Mouse (Mus musculus): ENCODE data around the gene Rbm20. TPM values are rescaled to one million over a fixed set of nuclear protein-coding genes. Genes with fewer than 3 reads are reported as not detected.
A peak's percentile ranks its signal among the peaks of the same experiment; 100 is the strongest.

Rbm20 gene
- polyA plus RNA-seq, 1 experiment from 2014 or later: 2.5 TPM

GRCm38 (mm10) chr19:53796020-53796419, 118.9 kb downstream of the Rbm20 start:
- ATAC-seq (replicated peaks; ENCODE audit: low FRiP score, low read depth) (no peak), DNase-seq (ENCODE audit: low spot score) (no peak)
- Histone ChIP-seq H3K4me3 (replicated peaks; ENCODE audit: low read depth, low read length) (no peak overlapping the region), H3K4me1 (replicated peaks; ENCODE audit: insufficient read depth, low read length) (0 out of 2 replicates have a peak, but pooled peaks cover 14% of the 10 kb centered on the region), H3K27me3 (ENCODE audit: insufficient read depth, low read length) (no peaks in the 10 kb centered on the region), H3K27ac (no peak overlapping the region), H3K9me3 (replicated peaks; ENCODE audit: low read length) (no peaks in the 10 kb centered on the region), H3K9ac (ENCODE audit: low read depth, low read length) (0 out of 2 replicates have a peak overlapping the region, but pooled peaks have one; percentile 3), H3K4me2 (ENCODE audit: low read length) (no peak overlapping the region), H3K36me3 (ENCODE audit: insufficient read depth, low read length) (no peaks in the 10 kb centered on the region)
- TF ChIP-seq CTCF (IDR thresholded peaks at IDR 0.05; ENCODE audit: low read depth): no peak
- WGBS: 59% methylated on average over 5 of the region's 5 CpGs

GRCm38 (mm10) chr19:53797770-53798169, 120.7 kb downstream of the Rbm20 start:
- no peak for DNase-seq (ENCODE audit: low spot score)
- Histone ChIP-seq H3K4me2 (ENCODE audit: low read length) (no peak overlapping the region), H3K36me3 (ENCODE audit: insufficient read depth, low read length) (no peaks in the 10 kb centered on the region), H3K9ac (ENCODE audit: low read depth, low read length) (no peak overlapping the region), H3K27me3 (ENCODE audit: insufficient read depth, low read length) (no peaks in the 10 kb centered on the region), H3K4me3 (replicated peaks; ENCODE audit: low read depth, low read length) (no peak overlapping the region), H3K4me1 (replicated peaks; ENCODE audit: insufficient read depth, low read length) (0 out of 2 replicates have a peak, but pooled peaks cover 7% of the 10 kb centered on the region), H3K27ac (no peak overlapping the region), H3K9me3 (replicated peaks; ENCODE audit: low read length) (no peaks in the 10 kb centered on the region)
- no peak for ATAC-seq (replicated peaks; ENCODE audit: low FRiP score, low read depth)
- WGBS: 63% methylated on average over 10 of the region's 10 CpGs
- TF ChIP-seq CTCF (IDR thresholded peaks at IDR 0.05; ENCODE audit: low read depth): no peak

GRCm38 (mm10) chr19:53799885-53800284, 122.8 kb downstream of the Rbm20 start:
- TF ChIP-seq CTCF (IDR thresholded peaks at IDR 0.05; ENCODE audit: low read depth): no peak
- no peaks in the 10 kb centered on the region for H3K36me3 ChIP-seq (ENCODE audit: insufficient read depth, low read length)
- no peaks in the 10 kb centered on the region for H3K9me3 ChIP-seq (replicated peaks; ENCODE audit: low read length)
- ATAC-seq (replicated peaks; ENCODE audit: low FRiP score, low read depth) (no peak), DNase-seq (ENCODE audit: low spot score) (no peak)
- 0 out of 2 replicates have a peak, but pooled peaks cover 4% of the 10 kb centered on the region for H3K4me1 ChIP-seq (replicated peaks; ENCODE audit: insufficient read depth, low read length)
- no peak overlapping the region for H3K4me3 ChIP-seq (replicated peaks; ENCODE audit: low read depth, low read length)
- H3K27ac ChIP-seq: no peak overlapping the region
- H3K4me2 ChIP-seq (ENCODE audit: low read length): no peak overlapping the region
- no peaks in the 10 kb centered on the region for H3K27me3 ChIP-seq (ENCODE audit: insufficient read depth, low read length)
- H3K9ac ChIP-seq (ENCODE audit: low read depth, low read length): no peak overlapping the region
- 77% methylated on average over 11 of the region's 11 CpGs for WGBS

GRCm38 (mm10) chr19:53800365-53800999, 123.4 kb downstream of the Rbm20 start:
- Histone ChIP-seq H3K36me3 (ENCODE audit: insufficient read depth, low read length) (no peaks in the 10 kb centered on the region), H3K27ac (no peak overlapping the region), H3K9me3 (replicated peaks; ENCODE audit: low read length) (no peaks in the 10 kb centered on the region), H3K9ac (ENCODE audit: low read depth, low read length) (no peak overlapping the region), H3K4me1 (replicated peaks; ENCODE audit: insufficient read depth, low read length) (0 out of 2 replicates have a peak, but pooled peaks cover 4% of the 10 kb centered on the region), H3K4me3 (replicated peaks; ENCODE audit: low read depth, low read length) (no peak overlapping the region), H3K27me3 (ENCODE audit: insufficient read depth, low read length) (no peaks in the 10 kb centered on the region), H3K4me2 (ENCODE audit: low read length) (no peak overlapping the region)
- 67% methylated on average over 15 of the region's 15 CpGs for WGBS
- ATAC-seq (replicated peaks; ENCODE audit: low FRiP score, low read depth) (no peak), DNase-seq (ENCODE audit: low spot score) (no peak)
- TF ChIP-seq CTCF (IDR thresholded peaks at IDR 0.05; ENCODE audit: low read depth): no peak

- Histone ChIP-seq H3K4me3 (replicated peaks; ENCODE audit: low read depth, low read length) (no peak overlapping the region), H3K27ac (no peak overlapping the region), H3K9ac (ENCODE audit: low read depth, low read length) (no peak overlapping the region), H3K36me3 (ENCODE audit: insufficient read depth, low read length) (no peaks in the 10 kb centered on the region), H3K4me1 (replicated peaks; ENCODE audit: insufficient read depth, low read length) (peaks cover 6% of the 10 kb centered on the region), H3K27me3 (ENCODE audit: insufficient read depth, low read length) (no peaks in the 10 kb centered on the region), H3K9me3 (replicated peaks; ENCODE audit: low read length) (no peaks in the 10 kb centered on the region), H3K4me2 (ENCODE audit: low read length) (no peak overlapping the region)
- TF ChIP-seq CTCF (IDR thresholded peaks at IDR 0.05; ENCODE audit: low read depth): no peak
- 63% methylated on average over 5 of the region's 5 CpGs for WGBS
- ATAC-seq (replicated peaks; ENCODE audit: low FRiP score, low read depth) (no peak), DNase-seq (ENCODE audit: low spot score) (no peak)
These were observed 124.3 kb downstream of the Rbm20 start for GRCm38 (mm10) chr19:53801380-53801779.

GRCm38 (mm10) chr19:53801789-53802683, 124.9 kb downstream of the Rbm20 start:
- WGBS: 75% methylated on average over 11 of the region's 11 CpGs
- no peaks in the 10 kb centered on the region for H3K36me3 ChIP-seq (ENCODE audit: insufficient read depth, low read length)
- H3K27me3 ChIP-seq (ENCODE audit: insufficient read depth, low read length): no peaks in the 10 kb centered on the region
- TF ChIP-seq CTCF (IDR thresholded peaks at IDR 0.05; ENCODE audit: low read depth): no peak
- no peak for ATAC-seq (replicated peaks; ENCODE audit: low FRiP score, low read depth)
- no peak overlapping the region for H3K27ac ChIP-seq
- H3K9me3 ChIP-seq (replicated peaks; ENCODE audit: low read length): no peaks in the 10 kb centered on the region
- DNase-seq (ENCODE audit: low spot score): no peak
- H3K9ac ChIP-seq (ENCODE audit: low read depth, low read length): no peak overlapping the region
- H3K4me2 ChIP-seq (ENCODE audit: low read length): no peak overlapping the region
- no peak overlapping the region for H3K4me3 ChIP-seq (replicated peaks; ENCODE audit: low read depth, low read length)
- H3K4me1 ChIP-seq (replicated peaks; ENCODE audit: insufficient read depth, low read length): peaks cover 7% of the 10 kb centered on the region

Data from kidney, postnatal 0 days (tissue).